Mouse (Mus musculus) hindbrain, postnatal 0 days (tissue): Measurements from ENCODE around the gene Cbl. TPM values are rescaled to one million over a fixed set of nuclear protein-coding genes. Genes with fewer than 3 reads are reported as not detected.

ENCODE experiments used
- ATAC-seq: fragments of 200-750 bp; cut with Nextera tagmentation; 2 replicates; pipeline ENCODE4 v1.8.0; 2017; ENCODE audit warnings: mild to moderate bottlenecking, moderate TSS enrichment, moderate library complexity
- DNase-seq: peaks from one replicate; pipeline ENCODE4 v3.0.0-alpha.2; 2015; ENCODE audit warnings: low spot score
- H3K27ac ChIP-seq: fragments of 300-500 bp; sonication (generic); 2 replicates; pipeline ENCODE4 v1.5.1; 2014; ENCODE audit warnings: mild to moderate bottlenecking
- H3K27me3 ChIP-seq: fragments of 300-500 bp; sonication (generic); 2 replicates; pipeline ENCODE4 v1.6.1; 2014; ENCODE audit warnings: low read length, mixed read lengths; ENCODE audit not compliant: insufficient read depth
- H3K36me3 ChIP-seq: fragments of 300-500 bp; sonication (generic); 2 replicates; pipeline ENCODE4 v1.6.1; 2014; ENCODE audit warnings: low read length, mixed read lengths; ENCODE audit not compliant: insufficient read depth
- H3K4me1 ChIP-seq: fragments of 300-500 bp; sonication (generic); 2 replicates; pipeline ENCODE4 v1.6.1; 2014; ENCODE audit warnings: antibody characterized with exemption, low read length, mixed read lengths; ENCODE audit not compliant: insufficient read depth
- H3K4me2 ChIP-seq: fragments of 300-500 bp; sonication (generic); 2 replicates; pipeline ENCODE4 v1.6.1; 2014; ENCODE audit warnings: low read depth, mild to moderate bottlenecking, low read length, moderate library complexity, mixed read lengths
- H3K4me3 ChIP-seq: fragments of 300-500 bp; sonication (generic); 2 replicates; pipeline ENCODE4 v1.5.1; 2014; ENCODE audit warnings: low read length
- H3K9ac ChIP-seq: fragments of 300-500 bp; sonication (generic); replicated peaks from 2 replicates; pipeline ENCODE4 v1.6.1; 2014; ENCODE audit warnings: mild to moderate bottlenecking, low read length, moderate library complexity, mixed read lengths
- H3K9me3 ChIP-seq: fragments of 300-500 bp; sonication (generic); 2 replicates; pipeline ENCODE4 v1.6.1; 2016; ENCODE audit warnings: low read length, mixed read lengths
- CTCF ChIP-seq: IDR thresholded peaks from 2 replicates; pipeline ENCODE4 v1.5.1; 2016; ENCODE audit warnings: antibody characterized with exemption, control low read depth, low read depth
- WGBS: fragments of 180-500 bp; shearing (Covaris S2); extraction: QIAGEN DNeasy Blood & Tissue Kit; methylation state at CpG from one replicate; pipeline ENCODE4 v1.1.7; 2014; 5-methylcytosine and 5-hydroxymethylcytosine counted together
- polyA plus RNA-seq: library from polyadenylated mRNA; unstranded; fragments of >200 nt; fragmentation: Nextera tagmentation; extraction: Ambion mirVana; gene quantifications from 2 replicates; pipeline ENCODE4 v1.2.1, GENCODE M21; 2015
- total RNA-seq: library from RNA; depleted of rRNA; stranded (reverse); fragments of >200 nt; gene quantifications from 2 replicates; pipeline ENCODE4 v1.2.3, GENCODE M21; 2014

Gene Cbl
- total and polyA plus RNA-seq, 2 experiments from 2014 or later: 13.2 to 24.2 TPM

DNA sequence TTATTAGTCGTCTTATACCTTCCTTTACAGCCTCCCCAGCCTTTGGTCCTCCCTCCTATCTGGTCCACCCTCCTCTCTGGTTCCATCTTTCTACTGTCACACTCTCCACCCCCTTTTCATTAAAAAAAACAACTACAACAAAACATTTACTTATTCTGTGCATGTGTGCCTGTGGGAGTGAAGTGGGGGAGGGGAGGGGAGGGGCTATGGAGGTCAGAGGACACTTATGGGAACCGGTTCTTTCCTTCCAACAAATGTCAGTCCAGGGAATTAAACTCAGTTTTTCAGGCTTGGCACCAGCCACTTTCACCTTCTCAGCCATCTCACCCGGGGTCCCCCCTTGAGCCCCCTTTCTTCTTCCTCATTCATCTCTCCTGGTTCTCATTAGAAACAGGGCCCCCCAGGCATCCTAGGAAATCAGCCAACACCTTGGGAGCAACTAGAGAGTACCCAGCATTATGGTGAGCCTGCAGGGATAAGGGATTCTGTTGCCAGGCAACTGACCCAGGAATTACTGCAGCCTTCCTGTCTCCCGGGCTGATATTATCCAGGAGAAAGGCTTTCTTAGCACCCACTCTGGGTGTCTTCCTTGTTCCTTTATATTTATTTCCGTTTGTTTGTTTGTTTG, 20.8 kb upstream of the Cbl start:
- peaks cover 16% of the 10 kb centered on the region for H3K4me1 ChIP-seq
- DNase-seq (peak; percentile 62), ATAC-seq (peak; percentile 54; the same call in 1 of the 2 replicates)
- no peaks in the 10 kb centered on the region for H3K36me3 ChIP-seq
- no peaks in the 10 kb centered on the region for H3K9me3 ChIP-seq
- H3K4me2 ChIP-seq: no peak overlapping the region
- H3K27ac ChIP-seq: peak overlapping the region; percentile 65
- no peak for TF ChIP-seq CTCF
- H3K4me3 ChIP-seq: no peak overlapping the region
- 6% methylated on average over 5 of the region's 5 CpGs for WGBS
- no peak overlapping the region for H3K9ac ChIP-seq
- no peaks in the 10 kb centered on the region for H3K27me3 ChIP-seq

- ATAC-seq (no peak), DNase-seq (no peak)
- Histone ChIP-seq H3K9ac (no peak overlapping the region), H3K9me3 (no peaks in the 10 kb centered on the region), H3K36me3 (no peaks in the 10 kb centered on the region), H3K4me2 (no peak overlapping the region), H3K4me3 (no peak overlapping the region), H3K4me1 (peaks cover 16% of the 10 kb centered on the region), H3K27me3 (no peaks in the 10 kb centered on the region), H3K27ac (no peak overlapping the region)
- 75% methylated on average over 6 of the region's 6 CpGs for WGBS
- TF ChIP-seq CTCF: no peak
Measured at GRCm38 (mm10) chr9:44253441-44253840, 19.6 kb upstream of the Cbl start.

DNA sequence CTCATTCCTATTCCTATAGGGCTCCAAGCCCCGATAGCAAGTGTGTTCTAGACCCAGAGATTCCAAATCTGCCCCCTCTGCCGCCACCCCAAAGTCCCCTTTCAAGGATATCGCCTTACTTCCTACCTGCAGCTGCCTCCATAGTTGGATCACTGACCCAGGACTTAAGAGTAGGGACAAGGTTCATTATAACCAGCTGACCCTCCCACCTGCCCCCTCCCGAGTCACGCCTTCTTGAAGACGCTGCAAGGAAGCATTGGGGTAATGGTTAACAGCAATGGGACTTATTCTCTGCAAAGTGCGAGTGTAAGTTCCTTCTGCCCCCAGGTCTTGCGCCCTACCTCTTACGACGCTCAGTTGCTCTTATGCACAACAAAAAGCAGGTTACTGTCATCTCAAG, 17.5 kb upstream of the Cbl start, which contains the start of gene Pdzd3:
Gene Pdzd3, minus strand, starts transcription at position 158 of the 400 bp plus-strand sequence.
- Histone ChIP-seq H3K27ac (no peak within 1 kb of the TSS), H3K9ac (no peak within 1 kb of the TSS), H3K4me3 (no peak within 1 kb of the TSS), H3K4me2 (no peak within 1 kb of the TSS), H3K36me3 (no peaks in the 10 kb centered on the region), H3K9me3 (no peaks in the 10 kb centered on the region), H3K27me3 (0 out of 2 replicates have a peak, but pooled peaks cover 3% of the 10 kb centered on the region), H3K4me1 (peaks cover 16% of the 10 kb centered on the region)
- 86% methylated on average over 10 of the region's 10 CpGs for WGBS
- no peak for ATAC-seq
- no peak for TF ChIP-seq CTCF
- DNase-seq: no peak

GRCm38 (mm10) chr9:44250445-44250844, 16.6 kb upstream of the Cbl start:
- ATAC-seq (peak; percentile 34; the same call in 1 of the 2 replicates), DNase-seq (peak; percentile 47)
- Histone ChIP-seq H3K4me1 (peaks cover 12% of the 10 kb centered on the region), H3K27ac (no peak overlapping the region), H3K4me3 (no peak overlapping the region), H3K27me3 (0 out of 2 replicates have a peak, but pooled peaks cover 3% of the 10 kb centered on the region), H3K9ac (no peak overlapping the region), H3K4me2 (no peak overlapping the region), H3K36me3 (no peaks in the 10 kb centered on the region), H3K9me3 (no peaks in the 10 kb centered on the region)
- 23% methylated on average over 4 of the region's 4 CpGs for WGBS
- no peak for TF ChIP-seq CTCF

DNA sequence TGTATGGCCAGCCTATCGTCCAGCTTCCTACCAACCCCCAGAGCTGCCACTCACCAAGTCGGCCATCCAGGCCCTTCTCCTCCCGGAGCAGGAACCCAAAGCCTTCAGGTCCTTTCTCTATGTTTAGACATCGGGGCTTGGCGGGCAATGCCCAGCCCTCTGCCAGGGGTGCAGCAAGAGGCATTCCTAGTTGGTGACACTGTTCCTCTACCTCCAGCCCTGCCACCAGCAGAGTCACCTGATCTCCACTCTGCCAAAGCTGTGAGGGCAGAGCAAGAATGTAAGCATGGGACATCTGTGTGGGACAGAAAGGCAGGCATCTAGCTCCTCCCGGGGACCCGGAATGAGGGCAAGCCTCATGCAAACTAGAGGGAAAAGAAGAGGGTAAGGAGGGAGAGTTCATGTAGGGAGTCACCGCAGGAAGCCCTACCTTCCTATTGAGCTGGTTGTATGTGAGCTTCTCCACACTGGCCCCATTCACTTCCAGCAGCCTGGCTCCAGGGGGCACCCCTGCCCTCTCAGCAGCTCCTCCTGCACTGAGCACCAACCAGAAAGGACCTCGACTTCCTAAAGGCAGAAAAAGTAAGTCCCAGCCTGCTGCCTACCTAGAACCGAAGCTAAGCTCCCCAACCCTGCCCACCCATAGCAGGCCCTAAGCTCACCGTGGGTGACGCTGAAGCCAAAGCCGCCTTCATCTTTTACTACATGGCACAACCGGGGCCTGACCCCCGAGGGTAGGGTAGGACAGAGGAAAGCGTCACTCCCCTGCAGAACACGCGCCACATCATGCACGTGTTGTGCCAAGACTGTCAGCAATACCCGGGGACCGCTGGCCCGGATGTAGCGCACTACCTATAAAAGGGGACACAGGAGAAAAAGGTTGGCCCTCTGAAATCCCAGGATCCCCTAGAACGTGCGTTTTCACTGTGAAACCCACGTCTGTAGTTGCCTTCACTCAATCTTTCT, 15.6 kb upstream of the Cbl start:
- DNase-seq (peak; percentile 64), ATAC-seq (peak; percentile 70)
- Histone ChIP-seq H3K4me2 (no peak overlapping the region), H3K27me3 (0 out of 2 replicates have a peak, but pooled peaks cover 3% of the 10 kb centered on the region), H3K27ac (no peak overlapping the region), H3K36me3 (no peaks in the 10 kb centered on the region), H3K4me1 (peaks cover 5% of the 10 kb centered on the region), H3K9ac (no peak overlapping the region), H3K9me3 (no peaks in the 10 kb centered on the region), H3K4me3 (no peak overlapping the region)
- TF ChIP-seq CTCF: peak; percentile 66
- 43% methylated on average over 26 of the region's 26 CpGs for WGBS

DNA sequence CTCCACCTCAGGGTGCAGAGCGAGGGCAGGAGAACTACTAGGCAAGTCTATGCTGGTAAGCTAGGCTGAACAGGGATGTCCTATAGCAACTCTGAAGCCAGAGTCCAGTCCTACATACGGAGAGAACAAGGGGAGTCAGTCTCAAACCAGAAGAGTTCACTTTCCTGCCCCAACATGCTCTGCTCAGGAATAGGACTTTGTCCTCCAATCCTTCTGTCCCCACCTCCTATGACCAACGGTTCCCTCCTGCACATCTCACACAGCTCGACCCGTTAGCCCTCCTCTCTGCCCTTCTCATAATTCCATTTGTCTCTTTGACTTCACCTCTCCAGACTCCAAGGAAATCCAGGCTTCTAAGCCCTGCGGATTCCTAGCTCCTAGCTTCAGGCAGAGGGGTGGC, 14.1 kb upstream of the Cbl start:
- H3K4me1 ChIP-seq: no peaks in the 10 kb centered on the region
- H3K4me3 ChIP-seq: no peak overlapping the region
- DNase-seq (no peak), ATAC-seq (no peak)
- H3K4me2 ChIP-seq: no peak overlapping the region
- H3K9me3 ChIP-seq: no peaks in the 10 kb centered on the region
- 85% methylated on average over 6 of the region's 6 CpGs for WGBS
- no peak for TF ChIP-seq CTCF
- no peak overlapping the region for H3K27ac ChIP-seq
- H3K36me3 ChIP-seq: no peaks in the 10 kb centered on the region
- H3K27me3 ChIP-seq: 0 out of 2 replicates have a peak, but pooled peaks cover 3% of the 10 kb centered on the region
- H3K9ac ChIP-seq: no peak overlapping the region
